Mouse (Mus musculus) cerebellum, postnatal 10 days (tissue): Measurements from ENCODE around the gene Gspt1.

Experiments
- DNase-seq, 2 experiments: peaks; one replicate each; pipeline ENCODE4 v3.0.0; 2021; ENCODE audit warnings: mixed read lengths in 2 of 2

The Gspt1 gene

GRCm38 (mm10) chr16:11202571-11203554 lies 51.3 kb downstream of the Gspt1 start, which contains the start of gene Rsl1d1:
TSS of gene Rsl1d1 (minus strand) at chr16:11203331.
- peak; percentile 96 for DNase-seq

- DNase-seq, result no peak
Measured at GRCm38 (mm10) chr16:11201740-11202394, 52.3 kb downstream of the Gspt1 start.

- no peak for DNase-seq
Measured at GRCm38 (mm10) chr16:11200247-11200646, 53.9 kb downstream of the Gspt1 start.

- DNase-seq, result no peak
Measured at GRCm38 (mm10) chr16:11198467-11198866, 55.7 kb downstream of the Gspt1 start.

GRCm38 (mm10) chr16:11197052-11197451 lies 57.1 kb downstream of the Gspt1 start:
- DNase-seq, result no peak

- no peak for DNase-seq
Measured at GRCm38 (mm10) chr16:11193231-11193630, 60.9 kb downstream of the Gspt1 start.

GRCm38 (mm10) chr16:11190150-11190549 lies 64.0 kb downstream of the Gspt1 start:
- DNase-seq, result peak; percentile 79 to 81

GRCm38 (mm10) chr16:11177404-11177803 lies 76.7 kb downstream of the Gspt1 start:
- DNase-seq, result no peak

- no peak for DNase-seq
Measured at GRCm38 (mm10) chr16:11176884-11177244, 77.3 kb downstream of the Gspt1 start.

- DNase-seq, result peak; percentile 92 to 93
Measured at GRCm38 (mm10) chr16:11176208-11176883, 77.8 kb downstream of the Gspt1 start, which contains the start of gene Zc3h7a. TSS of gene Zc3h7a (minus strand) at chr16:11176393.

GRCm38 (mm10) chr16:11175489-11176207 lies 78.5 kb downstream of the Gspt1 start:
- peak; percentile 77 to 82 for DNase-seq

GRCm38 (mm10) chr16:11175100-11175488 lies 79.0 kb downstream of the Gspt1 start:
- DNase-seq, result no peak

- DNase-seq, result peak; percentile 79
Measured at GRCm38 (mm10) chr16:11174671-11175081, 79.4 kb downstream of the Gspt1 start.

GRCm38 (mm10) chr16:11171679-11172078 lies 82.4 kb downstream of the Gspt1 start:
- DNase-seq, result no peak
